Comparison of ENCODE assay signal across 20 mouse cellular contexts in genomic region chr2:180022751-180023150, GRCm38 (mm10). TPM values are rescaled to one million over a fixed set of nuclear protein-coding genes. Genes with fewer than 3 reads are reported as not detected.
DNase-seq lines count a peak whose midpoint lies in the region; ATAC-seq and TF ChIP-seq lines count a peak whose summit lies in the region.
"Had no signal": no experiment of that assay in that cellular context is flagged by ENCODE, and none has a peak within 500 bp of the region (broad histone marks: within the 10 kb centered on the region; RNA-seq: fewer than 3 reads in every experiment).

No protein-coding gene starts in this region.

- peak; percentile 46 for DNase-seq in cerebellum, adult 9-10 months
- DNase-seq in cerebellum, postnatal 10 days = no peak
- peak; percentile 57 for DNase-seq in gastrocnemius, adult 2 months
- no peak for DNase-seq in gastrocnemius, postnatal 14 days
- DNase-seq: adrenal gland, adult 2 months; adrenal gland, postnatal 14 days; cerebellum, postnatal 14 days; forebrain, postnatal 0 days; gastrocnemius, postnatal 10 days; heart, adult 11 months; kidney, adult 2 months had no signal

- H3K4me1 ChIP-seq in megakaryocyte, embryonic 14.5 days = peaks cover 57% of the 10 kb centered on the region

- no peak for TF ChIP-seq CTCF in gastrocnemius, adult 2 months (IDR thresholded peaks at IDR 0.05)

- no peaks in the 10 kb centered on the region for H3K9me3 ChIP-seq in megakaryocyte, embryonic 14.5 days
- H3K9me3 ChIP-seq: embryonic facial prominence, embryonic 12.5 days; embryonic facial prominence, embryonic 15.5 days; hindbrain, embryonic 12.5 days; hindbrain, embryonic 15.5 days had no signal

- peak overlapping the region; percentile 96 for H3K27ac ChIP-seq in gastrocnemius, adult 2 months
- H3K27ac ChIP-seq: embryonic facial prominence, embryonic 12.5 days; embryonic facial prominence, embryonic 15.5 days; hindbrain, embryonic 12.5 days; hindbrain, embryonic 15.5 days had no signal

- intact Hi-C loops in gastrocnemius, adult 2 months (cut with DNase I) = loop anchor here (5.0 kb wide), 1 partner anchor 95 kb away; the partner anchor contains the start of gene Osbpl2
- intact Hi-C loops in gastrocnemius, postnatal 14 days (cut with DNase I; ENCODE audit: low total_unique reads) = loop anchor here (5.0 kb wide), 1 partner anchor 40 kb away; no protein-coding TSS in a partner anchor

- H3K36me3 ChIP-seq in megakaryocyte, embryonic 14.5 days (replicated peaks; ENCODE audit: low read length) = peaks cover 15% of the 10 kb centered on the region
- H3K36me3 ChIP-seq: embryonic facial prominence, embryonic 15.5 days; hindbrain, embryonic 15.5 days had no signal

- H3K27me3 ChIP-seq in megakaryocyte, embryonic 14.5 days (replicated peaks) = peaks cover 48% of the 10 kb centered on the region

- no peak overlapping the region for H3K4me3 ChIP-seq in gastrocnemius, adult 2 months
- peak overlapping the region; percentile 18 for H3K4me3 ChIP-seq in megakaryocyte, embryonic 14.5 days (replicated peaks)
- H3K4me3 ChIP-seq: embryonic facial prominence, embryonic 12.5 days; embryonic facial prominence, embryonic 15.5 days; hindbrain, embryonic 12.5 days; hindbrain, embryonic 15.5 days had no signal

- ATAC-seq in megakaryocyte, adult 5-6 weeks (ENCODE audit: poor library complexity, severe bottlenecking) = no peak
- ATAC-seq: CD4-positive, CD25-positive, alpha-beta regulatory T cell, adult 4 months; forebrain, embryonic 14.5 days; forebrain, postnatal 0 days; intestine, postnatal 0 days had no signal

RNA-seq across cellular contexts. Expression of gene Lsm14b, which starts 2.0 kb away (rescaled TPM):
- 10 to 100 TPM; 46.2 to 48.3 TPM for total RNA-seq in gastrocnemius, adult 2 months (2021)
- 10 to 100 TPM; 43.7 to 45.0 TPM for total RNA-seq in gastrocnemius, postnatal 14 days (2021)
- polyA plus RNA-seq in megakaryocyte, embryonic 14.5 days (2012; ENCODE audit: insufficient read depth, low replicate concordance) = 17.3 and 46.0 TPM in 2 replicates
- 10.6 and 10.9 TPM in 2 replicates for total RNA-seq in megakaryocyte, adult 5-6 weeks (2015)
- 28.8 and 31.0 TPM in 2 replicates for total RNA-seq in megakaryocyte, adult 5-6 weeks (2017)

RNA-seq across cellular contexts. Expression of gene Psma7, which starts 19.5 kb away (rescaled TPM):
- 100 to 1,000 TPM; 135 to 160 TPM for total RNA-seq in gastrocnemius, adult 2 months (2021)
- 100 to 1,000 TPM; 130 to 143 TPM for total RNA-seq in gastrocnemius, postnatal 14 days (2021)
- 52.5 and 97.9 TPM in 2 replicates for polyA plus RNA-seq in megakaryocyte, embryonic 14.5 days (2012; ENCODE audit: insufficient read depth, low replicate concordance)
- 439 and 533 TPM in 2 replicates for total RNA-seq in megakaryocyte, adult 5-6 weeks (2015)
- total RNA-seq in megakaryocyte, adult 5-6 weeks (2017) = 536 and 608 TPM in 2 replicates

RNA-seq across cellular contexts. Expression of gene Ss18l1, which starts 19.6 kb away (rescaled TPM):
- 1 to 10 TPM; 1.9 to 2.7 TPM for total RNA-seq in gastrocnemius, adult 2 months (2021)
- total RNA-seq in gastrocnemius, postnatal 14 days (2021) = 1 to 10 TPM; 1.8 to 2.2 TPM
- polyA plus RNA-seq in megakaryocyte, embryonic 14.5 days (2012; ENCODE audit: insufficient read depth, low replicate concordance) = 0.54 and 0.75 TPM in 2 replicates
- 3.2 and 5.5 TPM in 2 replicates for total RNA-seq in megakaryocyte, adult 5-6 weeks (2015)
- total RNA-seq in megakaryocyte, adult 5-6 weeks (2017) = 4.2 and 4.6 TPM in 2 replicates

RNA-seq across cellular contexts. Expression of gene Taf4, which starts 46.3 kb away (rescaled TPM):
- total RNA-seq in gastrocnemius, adult 2 months (2021) = 10 to 100 TPM; 10.5 to 10.9 TPM
- total RNA-seq in gastrocnemius, postnatal 14 days (2021) = 1 to 10 TPM; 7.6 to 7.7 TPM
- polyA plus RNA-seq in megakaryocyte, embryonic 14.5 days (2012; ENCODE audit: insufficient read depth, low replicate concordance) = 9.1 and 14.6 TPM in 2 replicates
- 28.4 and 31.8 TPM in 2 replicates for total RNA-seq in megakaryocyte, adult 5-6 weeks (2015)
- 27.6 and 43.5 TPM in 2 replicates for total RNA-seq in megakaryocyte, adult 5-6 weeks (2017)

RNA-seq across cellular contexts. Expression of gene Mtg2, which starts 47.6 kb away (rescaled TPM):
- total RNA-seq in gastrocnemius, adult 2 months (2021) = 10 to 100 TPM; 13.0 to 17.4 TPM
- total RNA-seq in gastrocnemius, postnatal 14 days (2021) = 10 to 100 TPM in 1 of 2 experiments, 1 to 10 TPM in 1; 9.5 to 10.9 TPM
- polyA plus RNA-seq in megakaryocyte, embryonic 14.5 days (2012; ENCODE audit: insufficient read depth, low replicate concordance) = 2.3 and 13.9 TPM in 2 replicates
- 3.3 and 4.9 TPM in 2 replicates for total RNA-seq in megakaryocyte, adult 5-6 weeks (2015)
- total RNA-seq in megakaryocyte, adult 5-6 weeks (2017) = 4.5 and 6.6 TPM in 2 replicates

Comparison
In these comparisons a context has a peak if more than half of its experiments do, and no peak if none do; other contexts are left out.
1. DNase-seq: peak in cerebellum, adult 9-10 months (single experiment) and gastrocnemius, adult 2 months (single experiment); none in cerebellum, postnatal 10 days (0 of 2) and gastrocnemius, postnatal 14 days (single experiment).